Mouse (Mus musculus): ENCODE results near the gene Ghr.

GRCm38 (mm10) chr15:3580216-3580615 lies 3.1 kb downstream of the Ghr start:
- TF ChIP-seq POLR2A (IDR thresholded peaks at IDR 0.05; ENCODE audit: extremely low read depth, insufficient read depth, low read length), result no peak
- TF ChIP-seq CTCF (IDR thresholded peaks at IDR 0.05; ENCODE audit: low read depth, low read length), result no peak
